Mouse (Mus musculus): ENCODE results near the gene Haus3. TPM values are rescaled to one million over a fixed set of nuclear protein-coding genes. Genes with fewer than 3 reads are reported as not detected.
A peak's percentile ranks its signal among the peaks of the same experiment; 100 is the strongest.

Gene Haus3
- 42.4 and 50.8 TPM in 2 replicates for polyA plus RNA-seq (2014; fragmentation: Nextera tagmentation; extraction: Ambion mirVana)

GRCm38 (mm10) chr5:34168950-34169891 is at the start of gene Haus3, which contains the start of gene Poln:
Gene Haus3 (minus strand): TSS chr5:34169527.
Gene Poln (minus strand): TSS chr5:34169448.
- ATAC-seq (replicated peaks; ENCODE audit: low FRiP score) (peak; percentile 100), DNase-seq (ENCODE audit: low spot score) (peak; percentile 99)
- Histone ChIP-seq H3K27me3 (ENCODE audit: control insufficient read depth, insufficient read depth, low read length) (no peaks in the 10 kb centered on the region), H3K36me3 (ENCODE audit: control insufficient read depth, insufficient read depth, low read length) (no peaks in the 10 kb centered on the region), H3K9me3 (ENCODE audit: control insufficient read depth, low read length) (no peaks in the 10 kb centered on the region), H3K27ac (ENCODE audit: low read depth, low read length) (peak within 1 kb of the TSS; percentile 87), H3K4me2 (ENCODE audit: low read depth, low read length, severe bottlenecking) (peak within 1 kb of the TSS; percentile 60), H3K9ac (ENCODE audit: low read length) (peak within 1 kb of the TSS; percentile 86), H3K4me1 (replicated peaks; ENCODE audit: control insufficient read depth, insufficient read depth, low read length) (peaks cover 2% of the 10 kb centered on the region; the same call in 1 of the 2 replicates), H3K4me3 (ENCODE audit: low read depth, low read length) (peak within 1 kb of the TSS; percentile 78)
- under 1% methylated on average over 56 of the region's 57 CpGs for WGBS

GRCm38 (mm10) chr5:34218672-34219071 is 49.3 kb upstream of the Haus3 start:
- no peak for DNase-seq (ENCODE audit: low spot score)
- Histone ChIP-seq H3K27ac (ENCODE audit: low read depth, low read length) (no peak overlapping the region), H3K9ac (ENCODE audit: low read length) (no peak overlapping the region), H3K27me3 (ENCODE audit: control insufficient read depth, insufficient read depth, low read length) (no peaks in the 10 kb centered on the region), H3K9me3 (ENCODE audit: control insufficient read depth, low read length) (no peaks in the 10 kb centered on the region), H3K4me1 (replicated peaks; ENCODE audit: control insufficient read depth, insufficient read depth, low read length) (no peaks in the 10 kb centered on the region), H3K4me2 (ENCODE audit: low read depth, low read length, severe bottlenecking) (no peak overlapping the region), H3K36me3 (ENCODE audit: control insufficient read depth, insufficient read depth, low read length) (no peaks in the 10 kb centered on the region), H3K4me3 (ENCODE audit: low read depth, low read length) (no peak overlapping the region)
- 87% methylated on average over 5 of the region's 5 CpGs for WGBS
- ATAC-seq (replicated peaks; ENCODE audit: low FRiP score) = no peak

GRCm38 (mm10) chr5:34217756-34218155 is 48.4 kb upstream of the Haus3 start:
- WGBS = 76% methylated on average over 9 of the region's 9 CpGs
- no peak for DNase-seq (ENCODE audit: low spot score)
- H3K4me3 ChIP-seq (ENCODE audit: low read depth, low read length) = no peak overlapping the region

GRCm38 (mm10) chr5:34216025-34216424 is 46.7 kb upstream of the Haus3 start:
- H3K9me3 ChIP-seq (ENCODE audit: control insufficient read depth, low read length) = no peaks in the 10 kb centered on the region
- H3K27ac ChIP-seq (ENCODE audit: low read depth, low read length) = no peak overlapping the region
- no peak overlapping the region for H3K9ac ChIP-seq (ENCODE audit: low read length)
- H3K4me1 ChIP-seq (replicated peaks; ENCODE audit: control insufficient read depth, insufficient read depth, low read length) = no peaks in the 10 kb centered on the region
- WGBS = 87% methylated on average over 7 of the region's 7 CpGs
- H3K4me2 ChIP-seq (ENCODE audit: low read depth, low read length, severe bottlenecking) = no peak overlapping the region
- no peak for ATAC-seq (replicated peaks; ENCODE audit: low FRiP score)
- H3K4me3 ChIP-seq (ENCODE audit: low read depth, low read length) = no peak overlapping the region
- H3K36me3 ChIP-seq (ENCODE audit: control insufficient read depth, insufficient read depth, low read length) = no peaks in the 10 kb centered on the region
- no peaks in the 10 kb centered on the region for H3K27me3 ChIP-seq (ENCODE audit: control insufficient read depth, insufficient read depth, low read length)
- DNase-seq (ENCODE audit: low spot score) = no peak

More at GRCm38 (mm10) chr5:34217756-34218155, 48.4 kb upstream of the Haus3 start:
- H3K4me2 ChIP-seq (ENCODE audit: low read depth, low read length, severe bottlenecking) = no peak overlapping the region
- ATAC-seq (replicated peaks; ENCODE audit: low FRiP score) = no peak
- H3K9ac ChIP-seq (ENCODE audit: low read length) = no peak overlapping the region
- no peaks in the 10 kb centered on the region for H3K36me3 ChIP-seq (ENCODE audit: control insufficient read depth, insufficient read depth, low read length)
- H3K27ac ChIP-seq (ENCODE audit: low read depth, low read length) = no peak overlapping the region
- H3K27me3 ChIP-seq (ENCODE audit: control insufficient read depth, insufficient read depth, low read length) = no peaks in the 10 kb centered on the region
- no peaks in the 10 kb centered on the region for H3K9me3 ChIP-seq (ENCODE audit: control insufficient read depth, low read length)
- H3K4me1 ChIP-seq (replicated peaks; ENCODE audit: control insufficient read depth, insufficient read depth, low read length) = no peaks in the 10 kb centered on the region

GRCm38 (mm10) chr5:34213659-34214058 is 44.3 kb upstream of the Haus3 start:
- ATAC-seq (replicated peaks; ENCODE audit: low FRiP score) (no peak), DNase-seq (ENCODE audit: low spot score) (no peak)
- H3K4me3 ChIP-seq (ENCODE audit: low read depth, low read length) = no peak overlapping the region
- no peak overlapping the region for H3K9ac ChIP-seq (ENCODE audit: low read length)
- 84% methylated on average over 8 of the region's 8 CpGs for WGBS
- no peaks in the 10 kb centered on the region for H3K9me3 ChIP-seq (ENCODE audit: control insufficient read depth, low read length)
- no peaks in the 10 kb centered on the region for H3K36me3 ChIP-seq (ENCODE audit: control insufficient read depth, insufficient read depth, low read length)
- H3K4me1 ChIP-seq (replicated peaks; ENCODE audit: control insufficient read depth, insufficient read depth, low read length) = no peaks in the 10 kb centered on the region
- no peak overlapping the region for H3K4me2 ChIP-seq (ENCODE audit: low read depth, low read length, severe bottlenecking)
- H3K27ac ChIP-seq (ENCODE audit: low read depth, low read length) = no peak overlapping the region
- H3K27me3 ChIP-seq (ENCODE audit: control insufficient read depth, insufficient read depth, low read length) = no peaks in the 10 kb centered on the region

GRCm38 (mm10) chr5:34210279-34210678 is 41.0 kb upstream of the Haus3 start:
- ATAC-seq (replicated peaks; ENCODE audit: low FRiP score) = 0 out of 2 replicates have a peak, but pooled peaks have one; percentile 61
- H3K4me2 ChIP-seq (ENCODE audit: low read depth, low read length, severe bottlenecking) = no peak overlapping the region
- H3K27ac ChIP-seq (ENCODE audit: low read depth, low read length) = no peak overlapping the region
- H3K4me1 ChIP-seq (replicated peaks; ENCODE audit: control insufficient read depth, insufficient read depth, low read length) = no peaks in the 10 kb centered on the region
- no peak overlapping the region for H3K9ac ChIP-seq (ENCODE audit: low read length)
- peak; percentile 83 for DNase-seq (ENCODE audit: low spot score)
- WGBS = 0% methylated on average over 1 of the region's 1 CpGs
- H3K27me3 ChIP-seq (ENCODE audit: control insufficient read depth, insufficient read depth, low read length) = no peaks in the 10 kb centered on the region
- no peaks in the 10 kb centered on the region for H3K9me3 ChIP-seq (ENCODE audit: control insufficient read depth, low read length)
- no peaks in the 10 kb centered on the region for H3K36me3 ChIP-seq (ENCODE audit: control insufficient read depth, insufficient read depth, low read length)
- no peak overlapping the region for H3K4me3 ChIP-seq (ENCODE audit: low read depth, low read length)

GRCm38 (mm10) chr5:34207503-34207902 is 38.2 kb upstream of the Haus3 start:
- ATAC-seq (replicated peaks; ENCODE audit: low FRiP score) (no peak), DNase-seq (ENCODE audit: low spot score) (no peak)
- Histone ChIP-seq H3K36me3 (ENCODE audit: control insufficient read depth, insufficient read depth, low read length) (no peaks in the 10 kb centered on the region), H3K4me1 (replicated peaks; ENCODE audit: control insufficient read depth, insufficient read depth, low read length) (no peaks in the 10 kb centered on the region), H3K9me3 (ENCODE audit: control insufficient read depth, low read length) (no peaks in the 10 kb centered on the region), H3K4me3 (ENCODE audit: low read depth, low read length) (no peak overlapping the region), H3K27me3 (ENCODE audit: control insufficient read depth, insufficient read depth, low read length) (no peaks in the 10 kb centered on the region), H3K9ac (ENCODE audit: low read length) (no peak overlapping the region), H3K4me2 (ENCODE audit: low read depth, low read length, severe bottlenecking) (no peak overlapping the region), H3K27ac (ENCODE audit: low read depth, low read length) (no peak overlapping the region)
- WGBS = 60% methylated on average over 3 of the region's 3 CpGs

GRCm38 (mm10) chr5:34205788-34206187 is 36.5 kb upstream of the Haus3 start:
- no peak overlapping the region for H3K4me2 ChIP-seq (ENCODE audit: low read depth, low read length, severe bottlenecking)
- no peaks in the 10 kb centered on the region for H3K36me3 ChIP-seq (ENCODE audit: control insufficient read depth, insufficient read depth, low read length)
- WGBS = 85% methylated on average over 2 of the region's 2 CpGs
- ATAC-seq (replicated peaks; ENCODE audit: low FRiP score) = no peak
- no peaks in the 10 kb centered on the region for H3K27me3 ChIP-seq (ENCODE audit: control insufficient read depth, insufficient read depth, low read length)
- DNase-seq (ENCODE audit: low spot score) = no peak
- no peak overlapping the region for H3K4me3 ChIP-seq (ENCODE audit: low read depth, low read length)
- no peaks in the 10 kb centered on the region for H3K9me3 ChIP-seq (ENCODE audit: control insufficient read depth, low read length)
- no peak overlapping the region for H3K27ac ChIP-seq (ENCODE audit: low read depth, low read length)
- no peaks in the 10 kb centered on the region for H3K4me1 ChIP-seq (replicated peaks; ENCODE audit: control insufficient read depth, insufficient read depth, low read length)
- no peak overlapping the region for H3K9ac ChIP-seq (ENCODE audit: low read length)
